Mouse (Mus musculus) adrenal gland (tissue): ENCODE measurements at regions not wholly inside any gene's neighbourhood (a gene's known extent, or its start where the extent isn't known, plus 50 kb on each side); places are given as distances from the start of the nearest gene placed in this dataset.
"Not testable (repeated sequence)": the region's sequence is repeated elsewhere in the genome, so short reads cannot be mapped to it uniquely, and the experiment has no call there.

Source experiments
- intact Hi-C: fragments of 180-260 bp; cut with DNase I; formaldehyde crosslinking; loops from one replicate; pipeline ENCODE4 v1.15.1; 2025

GRCm38 (mm10) chr5:40177982-40178748 is 422.9 kb upstream of the Hs3st1 start:
- intact Hi-C loops: no loop called here

DNA sequence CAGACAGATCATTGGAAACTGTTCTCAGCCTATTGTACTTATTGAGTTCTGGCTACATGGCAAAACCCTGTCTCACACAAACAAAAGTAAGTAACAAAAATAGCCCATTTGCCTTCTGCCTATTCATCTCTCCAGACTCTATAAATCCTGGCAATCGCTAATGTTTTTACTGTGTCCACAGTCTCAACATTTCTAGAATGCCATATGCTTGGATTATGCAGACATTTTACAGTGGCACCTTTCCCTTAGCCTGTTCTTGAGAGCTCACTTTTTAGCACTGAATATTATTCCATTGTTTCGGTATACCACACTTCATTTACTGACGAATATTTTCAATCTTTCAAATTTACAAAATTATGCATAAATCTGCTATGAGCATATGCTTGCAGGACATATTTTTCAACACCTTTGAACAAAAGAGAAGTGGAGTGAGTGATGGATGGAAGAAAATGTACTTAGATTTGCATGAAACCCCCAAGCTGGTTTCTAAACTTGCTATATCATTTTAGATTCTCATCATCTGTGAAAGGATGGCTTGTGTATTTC is 381.5 kb upstream of the Hs3st1 start:
- intact Hi-C loops: no loop called here

- intact Hi-C loops: no loop called here
These were observed 369.1 kb upstream of the Hs3st1 start for GRCm38 (mm10) chr5:40124337-40124736.

GRCm38 (mm10) chr5:40116849-40117248 is 361.6 kb upstream of the Hs3st1 start:
- intact Hi-C loops: no loop called here

- intact Hi-C loops: not testable (repeated sequence)
These were observed 334.3 kb upstream of the Hs3st1 start for GRCm38 (mm10) chr5:40089576-40089975.

GRCm38 (mm10) chr5:40045288-40045687 is 290.0 kb upstream of the Hs3st1 start:
- intact Hi-C loops: no loop called here

DNA sequence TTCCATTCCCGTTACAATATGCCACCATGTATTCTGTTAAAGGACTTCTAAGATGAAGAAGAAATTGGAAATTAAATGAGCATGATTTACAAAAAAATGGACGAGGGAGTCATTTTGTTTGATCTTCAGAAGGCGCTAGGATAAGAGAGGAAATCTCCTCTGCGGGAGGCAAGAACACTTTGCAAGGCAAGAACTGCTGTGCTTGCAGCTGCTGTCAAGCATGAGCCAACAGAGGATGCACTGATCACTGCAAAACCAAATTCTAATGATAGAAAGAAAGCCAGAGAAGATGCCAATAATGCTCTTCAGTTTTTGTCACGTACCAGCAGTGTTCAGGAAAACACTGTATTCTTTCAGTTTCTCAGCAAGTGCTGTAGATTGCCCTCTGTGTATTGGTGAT is 279.2 kb upstream of the Hs3st1 start:
- intact Hi-C loops: no loop called here

- intact Hi-C loops: no loop called here
These were observed 278.4 kb upstream of the Hs3st1 start for GRCm38 (mm10) chr5:40033686-40034085.

GRCm38 (mm10) chr5:40030261-40030660 is 275.0 kb upstream of the Hs3st1 start:
- intact Hi-C loops: no loop called here

DNA sequence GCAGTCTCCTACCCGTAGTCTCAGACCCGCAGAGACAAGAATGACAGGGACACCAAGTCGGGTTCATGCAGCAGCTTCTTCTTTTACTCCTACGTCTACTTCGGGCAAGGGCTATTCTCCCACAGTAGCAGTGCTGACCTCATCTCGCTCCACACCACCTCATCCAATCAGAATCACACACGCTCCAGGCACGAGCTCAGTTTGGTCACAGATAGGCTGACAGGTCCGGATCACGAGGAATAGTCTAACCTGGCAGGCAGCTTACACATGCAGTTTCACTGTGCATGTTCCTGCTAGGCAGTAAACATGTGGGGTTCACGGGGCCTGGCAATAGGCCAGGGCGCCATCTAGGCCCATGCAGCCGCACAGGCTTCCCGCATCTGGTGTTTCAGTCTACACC is 260.7 kb upstream of the Hs3st1 start:
- intact Hi-C loops: no loop called here

GRCm38 (mm10) chr5:39988039-39988438 is 232.8 kb upstream of the Hs3st1 start:
- intact Hi-C loops: no loop called here

- intact Hi-C loops: no loop called here
These were observed 209.1 kb upstream of the Hs3st1 start for GRCm38 (mm10) chr5:39964371-39964770.

- intact Hi-C loops: loop anchor here (2.0 kb wide), 1 partner anchor 1178 kb away; no protein-coding TSS in a partner anchor
These were observed 205.7 kb upstream of the Hs3st1 start for GRCm38 (mm10) chr5:39960981-39961380.

GRCm38 (mm10) chr5:39935564-39935963 is 180.3 kb upstream of the Hs3st1 start:
- intact Hi-C loops: no loop called here

GRCm38 (mm10) chr5:39931890-39932289 is 176.6 kb upstream of the Hs3st1 start:
- intact Hi-C loops: no loop called here

GRCm38 (mm10) chr5:39909369-39909768 is 154.1 kb upstream of the Hs3st1 start:
- intact Hi-C loops: no loop called here

DNA sequence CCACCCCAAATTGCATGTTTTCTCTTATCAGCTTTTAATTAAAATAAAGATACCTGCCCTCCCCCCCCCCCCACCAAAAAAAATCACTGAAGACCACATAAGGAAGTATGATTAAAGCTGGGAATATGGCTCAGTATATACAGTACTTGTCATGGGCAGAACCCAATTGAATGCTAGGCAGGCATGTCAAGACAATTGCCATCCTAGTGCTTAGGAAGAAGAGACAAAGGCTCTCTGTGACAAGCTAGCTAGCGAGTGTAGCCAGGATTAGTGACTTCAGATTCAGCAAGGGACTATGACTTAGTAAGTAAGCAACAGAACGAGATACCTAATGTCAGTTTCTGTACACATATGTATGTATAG is 116.4 kb upstream of the Hs3st1 start:
- intact Hi-C loops: no loop called here

- intact Hi-C loops: no loop called here
These were observed 115.8 kb upstream of the Hs3st1 start for GRCm38 (mm10) chr5:39870835-39871722.

DNA sequence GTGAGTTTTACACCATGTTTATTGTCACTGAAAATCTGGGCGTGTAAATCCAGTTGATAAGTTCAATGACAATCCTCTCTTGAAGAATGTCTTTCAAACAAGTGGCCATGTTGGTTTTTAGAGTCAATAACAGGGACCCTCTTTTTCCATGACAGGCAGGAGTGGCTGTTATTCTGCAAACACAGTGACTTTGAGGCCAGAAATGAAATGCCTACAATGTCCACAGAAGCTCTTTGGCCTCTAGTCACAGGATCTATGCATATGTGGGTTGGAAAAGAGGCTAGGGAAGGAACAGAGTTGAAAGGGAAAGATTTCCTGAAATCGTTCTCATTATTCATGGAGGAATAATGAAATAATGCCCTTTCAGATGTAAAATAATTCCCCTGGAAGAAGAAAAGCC is 101.9 kb upstream of the Hs3st1 start:
- intact Hi-C loops: no loop called here

- intact Hi-C loops: no loop called here
These were observed 101.4 kb upstream of the Hs3st1 start for GRCm38 (mm10) chr5:39856616-39857156.

- intact Hi-C loops: no loop called here
These were observed 100.7 kb upstream of the Hs3st1 start for GRCm38 (mm10) chr5:39855685-39856615.
